Mouse (Mus musculus): ENCODE data around the gene Lpp.
A peak's percentile ranks its signal among the peaks of the same experiment; 100 is the strongest.
"Not testable (repeated sequence)": the region's sequence is repeated elsewhere in the genome, so short reads cannot be mapped to it uniquely, and the experiment has no call there.

The Lpp gene

DNA sequence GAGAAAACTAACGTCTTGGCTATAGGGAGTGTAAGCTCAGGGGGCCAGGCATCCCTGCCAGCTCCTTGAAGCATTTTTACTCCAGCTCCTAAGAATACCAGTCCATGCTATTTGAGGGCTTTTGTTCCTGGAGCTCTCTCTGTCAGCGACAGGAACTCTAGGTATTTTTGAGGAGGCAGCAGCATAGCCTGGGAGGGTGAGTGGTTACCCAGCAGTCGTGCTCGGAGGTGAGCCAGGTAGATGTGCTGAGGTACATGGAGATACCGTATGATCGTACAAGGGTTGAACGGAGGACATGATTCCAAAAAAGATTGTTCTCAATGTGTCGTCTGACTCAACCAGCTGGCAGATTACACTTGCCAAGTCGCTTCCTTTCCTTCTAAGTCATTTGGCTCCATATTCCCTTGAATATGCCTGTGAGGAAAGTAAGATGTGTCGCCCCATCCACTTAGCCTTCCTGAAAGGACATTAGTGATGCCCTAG, 597.8 kb downstream of the Lpp start:
- DNase-seq (ENCODE audit: low read depth) = no peak

DNA sequence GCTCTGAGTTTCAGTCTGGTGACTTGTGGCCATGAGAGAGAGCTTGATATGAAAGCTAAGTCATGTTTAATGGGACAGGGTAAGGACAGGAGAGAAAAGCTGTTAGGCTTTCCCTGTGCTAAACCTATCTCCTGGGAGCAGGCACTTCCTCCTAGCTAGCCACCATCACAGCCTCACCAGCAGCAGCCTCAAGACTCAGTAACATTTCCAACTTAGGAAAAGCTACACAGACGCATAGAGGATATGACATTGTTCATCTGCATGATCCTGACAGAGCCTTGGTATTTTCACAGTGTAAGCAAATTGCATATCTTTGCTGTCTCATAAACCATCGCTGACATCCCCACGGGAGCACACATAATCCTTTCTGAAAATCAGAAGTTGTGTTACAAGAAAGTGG, 598.7 kb downstream of the Lpp start:
- no peak for DNase-seq (ENCODE audit: low read depth)

GRCm38 (mm10) chr16:24992494-24992893, 599.2 kb downstream of the Lpp start:
- no peak for DNase-seq (ENCODE audit: low read depth)

DNA sequence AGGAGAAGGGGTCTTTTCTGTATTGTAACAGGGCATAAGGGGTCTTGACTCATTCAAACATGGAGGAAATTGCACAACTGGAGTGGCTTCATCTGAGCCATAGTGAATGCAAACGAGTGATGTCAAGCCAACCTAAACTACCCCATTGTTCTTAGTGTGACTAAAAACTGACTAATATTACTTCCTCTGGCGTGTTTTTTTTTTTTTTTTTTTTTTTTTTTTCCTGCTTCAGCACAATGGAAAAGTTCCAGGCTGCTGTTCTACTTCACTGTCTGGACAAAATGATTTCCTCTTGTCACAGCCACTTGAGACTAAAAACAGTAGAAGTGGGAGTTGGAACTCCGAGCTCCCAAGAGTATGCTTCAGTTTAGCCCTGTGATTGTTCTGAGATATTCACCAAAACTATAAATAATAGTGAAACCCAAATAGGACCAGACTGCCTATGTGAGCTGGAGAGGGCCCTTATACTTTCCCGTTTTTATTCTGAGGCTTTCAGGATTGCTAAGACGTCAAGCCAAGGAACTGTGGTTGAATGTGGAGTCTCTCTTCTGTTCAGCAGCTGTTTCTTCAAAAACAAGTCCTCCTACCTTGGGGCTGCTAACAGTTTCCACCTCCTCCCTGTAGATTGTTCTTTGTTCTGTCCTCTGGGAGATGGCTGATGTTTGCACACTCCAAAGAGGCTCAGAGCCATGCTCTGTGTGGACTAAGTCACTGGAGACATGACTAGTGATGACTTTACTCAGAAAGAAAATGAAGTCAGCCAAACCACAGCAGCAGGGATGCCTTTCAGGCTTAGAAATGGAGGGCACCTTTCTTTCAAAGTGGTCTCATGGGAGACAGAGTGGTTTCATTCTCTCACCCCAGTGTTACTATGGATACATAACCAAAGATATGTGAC, 617.9 kb downstream of the Lpp start:
- no peak for DNase-seq (ENCODE audit: low read depth)

DNA sequence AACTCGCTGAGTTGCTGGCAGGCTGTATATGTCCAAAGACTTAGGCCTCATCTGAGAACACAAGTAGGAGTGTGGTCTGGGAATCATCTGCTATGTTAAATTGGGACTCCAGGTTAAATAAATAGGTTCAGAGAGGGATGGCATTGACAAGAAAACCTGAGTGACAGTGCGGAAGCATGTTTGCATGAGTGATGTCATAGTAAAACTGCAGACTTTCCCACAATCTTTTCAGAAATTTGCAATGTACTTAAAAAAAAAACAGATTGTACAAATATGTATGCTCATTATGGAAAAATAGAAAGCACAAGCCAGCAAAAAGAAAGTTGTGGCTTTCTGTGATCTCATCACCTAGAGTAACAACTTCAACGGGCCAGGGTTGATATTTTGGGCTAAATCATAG, 619.6 kb downstream of the Lpp start:
- no peak for DNase-seq (ENCODE audit: low read depth)

DNA sequence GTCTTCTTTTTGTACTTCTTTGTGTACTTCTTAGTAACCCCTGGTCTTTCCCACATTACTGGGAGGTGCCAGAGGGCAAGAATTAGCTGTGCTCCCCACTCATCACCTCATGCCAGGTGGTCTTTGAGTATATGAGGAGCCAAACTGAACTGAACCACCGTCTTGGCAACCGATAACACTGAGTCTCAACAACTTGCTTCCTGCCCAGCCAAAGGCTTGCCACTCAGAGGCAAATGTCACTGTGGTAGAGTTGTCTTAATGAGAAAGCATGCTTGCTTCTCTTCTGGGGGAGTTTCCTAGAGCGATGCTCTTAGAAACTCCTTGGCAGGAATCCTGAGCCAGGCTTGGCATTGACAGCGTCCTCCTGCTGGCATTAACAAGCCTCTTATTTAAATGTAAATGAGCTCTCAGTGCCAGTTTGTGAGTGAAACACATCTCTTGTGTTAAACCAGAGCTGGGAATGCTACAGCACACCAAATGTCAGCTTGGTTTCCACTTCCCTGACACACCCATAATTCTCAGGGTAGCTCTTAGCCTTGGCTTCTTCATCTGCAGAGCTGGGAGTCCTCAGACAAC, 623.0 kb downstream of the Lpp start:
- no peak for DNase-seq (ENCODE audit: low read depth)

DNA sequence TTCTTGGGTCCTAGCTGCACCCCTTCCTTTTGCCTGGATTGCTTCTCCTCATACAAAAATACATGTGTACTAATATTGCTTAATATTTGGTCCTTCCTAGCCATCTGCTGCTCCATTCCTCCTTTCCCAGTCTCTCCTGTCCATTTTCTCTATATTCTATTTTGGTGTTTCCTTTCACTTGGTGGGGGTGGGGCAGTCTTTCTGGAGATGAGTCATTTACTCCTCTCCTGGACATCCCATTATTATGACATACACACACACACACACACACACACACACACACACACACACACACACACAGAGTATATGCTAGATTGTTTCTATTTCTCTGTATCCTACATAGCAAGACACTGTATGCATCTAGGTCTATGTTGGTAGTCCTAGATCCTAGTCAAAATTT, 623.7 kb downstream of the Lpp start:
- no peak for DNase-seq (ENCODE audit: low read depth)

GRCm38 (mm10) chr16:25021743-25022359, 628.5 kb downstream of the Lpp start:
- not testable (repeated sequence) for DNase-seq (ENCODE audit: low read depth)

DNA sequence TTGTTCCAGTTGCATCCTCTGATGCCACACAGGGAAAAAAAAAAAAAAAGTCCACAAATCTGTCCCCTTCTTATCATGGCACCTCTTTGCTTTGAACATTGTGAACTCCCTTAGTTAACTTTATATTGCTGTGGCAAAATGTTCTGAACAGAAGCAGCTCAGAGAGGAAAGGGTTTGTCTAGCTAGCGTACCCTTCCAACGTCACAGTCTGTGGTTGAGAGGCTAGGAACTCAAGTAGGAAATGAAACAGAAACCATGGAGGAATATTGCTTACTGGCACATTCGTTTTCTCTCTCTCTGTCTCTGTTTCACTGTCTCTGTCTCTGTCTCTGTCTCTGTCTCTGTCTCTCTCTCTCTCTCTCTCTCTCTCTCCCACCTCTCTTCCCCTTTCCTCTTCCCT, 631.3 kb downstream of the Lpp start:
- DNase-seq (ENCODE audit: low read depth) = peak; percentile 61

DNA sequence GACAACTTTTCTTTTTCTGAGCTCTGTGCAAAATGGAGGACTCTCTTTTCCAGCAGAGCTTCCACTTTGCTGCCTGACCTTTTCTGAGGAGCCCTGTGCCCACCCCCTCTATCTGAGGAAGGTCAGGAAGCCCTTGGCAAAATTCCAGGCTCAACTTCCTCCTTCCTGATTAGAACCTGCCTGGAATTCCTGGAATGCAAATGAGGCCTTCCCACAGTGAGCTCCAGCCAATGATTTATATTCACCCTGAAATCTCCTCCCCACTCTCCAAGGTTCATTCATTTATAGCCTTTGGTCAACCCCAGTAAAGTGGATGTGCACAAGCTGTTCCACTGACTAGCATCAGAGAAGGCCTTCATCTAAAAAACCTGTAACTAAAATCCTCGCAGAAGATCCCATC, 632.9 kb downstream of the Lpp start:
- no peak for DNase-seq (ENCODE audit: low read depth)

GRCm38 (mm10) chr16:25029548-25029947, 636.2 kb downstream of the Lpp start:
- DNase-seq (ENCODE audit: low read depth) = no peak

- DNase-seq (ENCODE audit: low read depth) = no peak
These were observed 644.1 kb downstream of the Lpp start for GRCm38 (mm10) chr16:25037361-25037760.

GRCm38 (mm10) chr16:25038529-25038928, 645.2 kb downstream of the Lpp start:
- DNase-seq (ENCODE audit: low read depth) = no peak

DNA sequence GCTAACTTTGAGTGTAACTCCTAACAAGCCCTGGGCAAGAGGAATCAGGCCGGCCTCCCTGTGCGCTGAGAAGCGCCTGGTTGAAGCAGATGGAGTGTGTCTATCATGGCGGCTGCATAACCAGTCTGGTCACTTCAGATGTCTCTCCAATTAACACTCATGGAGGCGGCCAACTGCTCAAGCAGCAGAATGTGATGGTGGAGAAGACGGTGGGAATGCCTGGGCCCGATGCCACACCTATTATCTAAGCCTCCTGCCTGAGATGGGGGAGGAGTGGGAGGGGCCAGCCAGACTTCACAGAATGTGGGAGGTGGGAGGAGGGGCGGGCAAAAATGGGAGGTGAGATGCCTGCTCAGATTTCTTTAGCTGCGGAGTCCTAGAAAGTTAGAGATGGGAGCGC, 646.6 kb downstream of the Lpp start:
- no peak for DNase-seq (ENCODE audit: low read depth)

DNA sequence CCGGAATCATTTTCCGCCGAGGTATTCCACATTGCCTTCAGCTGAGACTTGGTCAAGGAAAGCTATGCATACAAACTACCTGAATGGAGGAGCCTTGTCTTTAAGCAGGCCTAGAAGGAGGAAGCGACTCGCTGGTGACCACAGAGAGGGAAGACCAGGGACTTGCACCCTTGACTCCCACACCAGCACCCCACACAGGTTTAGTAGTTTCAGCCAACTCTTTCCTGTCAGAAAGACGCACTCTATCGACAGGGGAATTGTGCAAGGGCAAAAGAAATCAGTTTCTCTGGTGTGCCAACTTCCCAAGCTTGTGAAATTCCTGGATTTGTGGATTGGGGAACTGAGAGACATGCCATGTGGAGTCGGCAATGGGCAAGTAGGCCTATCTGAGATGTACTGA, 647.9 kb downstream of the Lpp start:
- DNase-seq (ENCODE audit: low read depth) = no peak

- DNase-seq (ENCODE audit: low read depth) = no peak
These were observed 648.7 kb downstream of the Lpp start for GRCm38 (mm10) chr16:25041855-25042529.

Measured in induced T-regulatory cell, adult 2 months (primary cell).